Mouse (Mus musculus): ENCODE data around the gene 1600014C10Rik.
A peak's percentile ranks its signal among the peaks of the same experiment; 100 is the strongest.

1600014C10Rik gene

GRCm38 (mm10) chr7:38182962-38183687, at the start of gene 1600014C10Rik:
Gene 1600014C10Rik (plus strand): TSS chr7:38183217.
- no peak for DNase-seq (ENCODE audit: low spot score in 2 of 2)

GRCm38 (mm10) chr7:38134471-38134870, 48.5 kb upstream of the 1600014C10Rik start:
- DNase-seq (ENCODE audit: low spot score in 2 of 2), result no peak

GRCm38 (mm10) chr7:38140324-38140723, 42.7 kb upstream of the 1600014C10Rik start:
- DNase-seq (ENCODE audit: low spot score in 2 of 2), result no peak

GRCm38 (mm10) chr7:38141747-38142545, 41.1 kb upstream of the 1600014C10Rik start:
- DNase-seq (ENCODE audit: low spot score in 2 of 2), result peak; percentile 63 to 87

- no peak for DNase-seq (ENCODE audit: low spot score in 2 of 2)
These were observed 35.5 kb upstream of the 1600014C10Rik start for GRCm38 (mm10) chr7:38147477-38147876.

DNA sequence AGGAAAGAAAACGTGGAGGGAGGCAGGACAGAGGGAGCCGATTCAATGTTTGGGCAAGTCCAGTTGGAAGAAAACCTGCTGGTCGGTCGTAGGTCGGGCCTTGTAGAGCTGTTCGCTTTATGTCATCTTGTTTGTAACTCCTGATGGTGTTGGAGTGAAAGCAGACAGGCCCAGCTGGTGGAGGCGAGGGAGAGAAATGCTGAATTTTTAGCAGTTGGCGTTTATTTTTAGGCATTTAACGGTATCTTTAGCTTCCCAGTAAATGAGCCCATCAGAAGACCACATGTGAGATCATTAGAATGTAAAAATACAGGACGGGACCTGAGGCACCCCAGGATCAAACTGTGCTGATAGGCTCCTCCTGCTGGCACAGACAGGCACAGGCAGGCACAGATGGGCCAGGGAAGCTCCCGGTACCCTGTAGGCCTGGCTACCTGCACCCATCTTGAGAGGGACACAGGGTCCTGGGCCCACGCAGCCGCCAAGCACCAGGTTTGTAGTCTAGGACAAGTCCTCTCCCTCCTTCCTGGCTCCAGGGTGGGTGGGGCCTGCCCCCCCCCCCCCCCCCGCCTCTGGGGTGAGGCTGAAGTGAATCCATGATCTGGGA, 31.2 kb upstream of the 1600014C10Rik start:
- DNase-seq (ENCODE audit: low spot score in 2 of 2), result no peak

- no peak for DNase-seq (ENCODE audit: low spot score in 2 of 2)
These were observed 30.4 kb upstream of the 1600014C10Rik start for GRCm38 (mm10) chr7:38152571-38152970.

GRCm38 (mm10) chr7:38155829-38156228, 27.2 kb upstream of the 1600014C10Rik start:
- DNase-seq (ENCODE audit: low spot score in 2 of 2), result no peak

DNA sequence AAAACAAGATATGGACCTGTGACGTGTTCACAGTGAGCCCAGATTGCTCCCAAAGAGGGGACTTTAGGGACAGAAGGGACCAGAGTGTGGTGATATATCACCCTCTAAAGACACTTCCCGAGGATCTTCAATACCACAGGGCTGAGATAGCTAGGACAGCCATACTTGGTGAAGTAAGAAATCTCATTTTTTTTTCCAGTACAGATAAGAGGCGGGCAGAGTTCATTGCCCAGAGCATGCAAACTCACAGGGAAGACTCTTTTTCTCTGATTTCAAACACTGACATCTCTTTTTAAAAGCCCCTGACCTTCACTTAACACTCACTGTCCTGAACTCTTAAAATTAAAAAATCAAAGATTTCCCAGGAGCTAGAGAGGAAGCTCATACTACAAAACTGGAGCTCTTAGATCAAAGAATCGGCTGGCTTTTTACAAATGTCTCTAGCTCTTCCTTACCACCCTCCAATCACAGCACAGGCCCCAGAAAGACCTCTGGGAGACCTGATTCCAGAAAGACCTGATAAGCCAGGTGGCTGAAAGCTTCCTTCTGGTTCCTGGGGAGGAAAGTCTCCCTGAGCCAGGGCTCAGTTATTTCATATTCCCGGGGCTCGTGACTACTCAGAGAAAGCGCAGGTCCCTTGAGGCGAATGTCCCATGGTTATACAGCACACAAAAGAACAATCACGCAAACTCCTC, 24.1 kb upstream of the 1600014C10Rik start:
- DNase-seq (ENCODE audit: low spot score in 2 of 2), result no peak

- DNase-seq (ENCODE audit: low spot score in 2 of 2), result no peak
These were observed 21.6 kb upstream of the 1600014C10Rik start for GRCm38 (mm10) chr7:38161438-38161837.

- no peak for DNase-seq (ENCODE audit: low spot score in 2 of 2)
These were observed 19.5 kb upstream of the 1600014C10Rik start for GRCm38 (mm10) chr7:38163433-38164050.

DNA sequence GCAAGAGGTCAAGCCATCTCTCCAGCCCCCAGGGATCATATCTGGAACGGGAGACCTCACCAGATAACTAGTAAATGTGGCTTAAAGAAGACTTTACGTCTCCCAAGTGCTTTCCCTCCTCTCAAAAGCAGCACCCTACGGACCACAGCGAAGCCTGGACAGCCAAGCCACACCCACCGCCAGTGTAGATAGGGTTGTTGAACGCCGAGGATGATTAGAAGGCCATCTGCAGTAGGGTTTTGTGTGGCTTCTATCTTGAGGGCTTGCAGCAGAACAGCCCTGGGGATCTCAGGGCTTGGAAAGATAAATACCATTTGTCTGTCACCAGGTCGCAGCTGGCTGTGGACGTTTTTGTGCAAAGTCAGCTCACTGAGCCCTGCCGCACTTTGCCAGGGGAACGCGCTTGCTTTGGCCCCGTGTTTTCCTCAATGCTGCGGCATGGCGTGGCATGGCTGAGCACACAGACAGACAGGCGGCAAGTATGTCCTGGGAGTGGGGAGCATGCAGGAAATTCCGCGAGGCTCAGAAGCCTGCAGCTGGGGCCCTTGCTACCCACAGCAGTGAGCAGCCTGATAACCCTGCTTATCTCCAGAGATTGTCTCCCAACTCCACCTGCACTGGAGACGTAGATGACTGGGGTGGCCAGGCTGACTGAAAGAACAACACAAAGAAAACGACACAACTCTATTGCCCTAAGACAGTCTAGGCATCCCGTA, 15.9 kb upstream of the 1600014C10Rik start:
- no peak for DNase-seq (ENCODE audit: low spot score in 2 of 2)

- no peak for DNase-seq (ENCODE audit: low spot score in 2 of 2)
These were observed 15.3 kb upstream of the 1600014C10Rik start for GRCm38 (mm10) chr7:38167724-38168141.

- DNase-seq (ENCODE audit: low spot score in 2 of 2), result no peak
These were observed 9.1 kb upstream of the 1600014C10Rik start for GRCm38 (mm10) chr7:38173871-38174270.

GRCm38 (mm10) chr7:38174321-38175148, 8.5 kb upstream of the 1600014C10Rik start:
- no peak for DNase-seq (ENCODE audit: low spot score in 2 of 2)

DNA sequence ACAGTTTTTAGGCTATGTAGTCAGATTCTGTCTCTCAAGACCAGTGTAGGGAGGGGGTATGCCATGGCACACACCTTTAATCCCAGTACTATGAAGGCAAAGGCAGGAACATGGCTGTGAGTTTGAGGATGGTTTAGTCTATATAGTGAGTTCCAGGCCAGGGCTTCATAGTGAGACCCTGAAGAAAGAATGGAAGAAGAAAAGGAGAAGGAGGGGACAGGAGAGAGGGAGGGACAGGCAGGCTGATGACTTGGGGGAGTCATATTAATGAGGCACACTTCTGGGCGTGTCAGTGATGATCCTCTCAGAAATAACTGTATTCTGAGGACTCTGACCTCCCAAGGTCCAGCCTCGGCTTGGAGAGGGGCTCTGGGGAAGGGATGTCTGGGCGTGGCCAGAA, 7.0 kb upstream of the 1600014C10Rik start:
- no peak for DNase-seq (ENCODE audit: low spot score in 2 of 2)

- DNase-seq (ENCODE audit: low spot score in 2 of 2), result no peak
These were observed 3.1 kb upstream of the 1600014C10Rik start for GRCm38 (mm10) chr7:38179896-38180295.

DNA sequence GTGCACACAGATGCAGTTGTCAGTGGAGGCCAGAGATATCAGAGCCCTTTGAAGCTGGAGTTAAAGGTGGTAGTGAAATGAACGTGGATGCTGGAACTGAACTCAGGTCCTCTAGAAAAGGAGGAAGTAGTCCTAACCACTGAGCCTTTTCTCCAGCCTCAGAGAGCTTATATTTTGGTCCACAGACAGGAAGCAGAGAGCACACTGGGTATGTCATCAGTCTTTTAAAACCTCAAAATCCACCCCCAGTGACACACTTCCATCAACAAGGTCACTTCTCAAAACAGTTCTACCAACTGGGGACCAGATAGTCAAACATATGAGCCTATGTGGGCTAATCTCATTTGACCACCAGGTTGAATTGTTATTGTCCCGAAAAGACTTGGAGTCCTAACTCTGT, 1.7 kb upstream of the 1600014C10Rik start:
- no peak for DNase-seq (ENCODE audit: low spot score in 2 of 2)

DNA sequence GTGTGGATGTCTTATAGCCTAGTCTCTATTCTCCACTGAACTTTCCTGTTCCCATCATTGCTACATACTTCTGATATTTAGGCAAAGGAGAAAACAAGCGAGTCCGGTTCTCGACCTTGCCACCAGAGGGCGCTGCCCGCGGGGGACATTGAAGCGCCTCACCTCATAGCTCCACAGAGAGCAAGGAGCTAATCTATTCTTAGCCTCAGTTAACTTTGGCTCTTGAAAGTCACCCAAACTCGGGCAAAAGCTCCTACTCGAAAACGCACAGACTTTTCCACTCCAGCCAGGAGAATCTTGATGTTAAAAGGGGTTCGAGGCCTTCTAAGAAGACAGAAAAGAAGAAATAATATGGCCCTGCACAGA, 438 bp upstream of the 1600014C10Rik start:
- peak; percentile 70 to 88 for DNase-seq (ENCODE audit: low spot score in 2 of 2)
